Mouse (Mus musculus) kidney, adult 2 months (tissue): ENCODE data around the gene Trmt10a.

Source experiments
- CTCF ChIP-seq: fragments of 200-500 bp; conservative IDR thresholded peaks from 2 replicates; pipeline ENCODE4 v1.5.1; 2011; ENCODE audit warnings: low read depth, mild to moderate bottlenecking, control low read depth, low read length, moderate library complexity, mixed read lengths; ENCODE audit not compliant: insufficient read depth, insufficient read length
- POLR2A ChIP-seq: fragments of 200-500 bp; IDR thresholded peaks from one replicate; pipeline ENCODE4 v1.6.1; 2011; ENCODE audit warnings: low read depth, low read length, control low read depth

- no peak for TF ChIP-seq POLR2A
- no peak for TF ChIP-seq CTCF
Observed at GRCm38 (mm10) chr3:138156651-138157050, 13.4 kb downstream of the Trmt10a start.
